Mouse (Mus musculus) intestine, postnatal 0 days (tissue): ENCODE data around the gene Ptpn12. TPM values are rescaled to one million over a fixed set of nuclear protein-coding genes. Genes with fewer than 3 reads are reported as not detected.
"Not testable (repeated sequence)": the region's sequence is repeated elsewhere in the genome, so short reads cannot be mapped to it uniquely, and the experiment has no call there.

Source experiments
- ATAC-seq: fragments of 200-750 bp; cut with Nextera tagmentation; 2 replicates; pipeline ENCODE4 v1.8.0; 2017; ENCODE audit warnings: mild to moderate bottlenecking, moderate TSS enrichment, moderate library complexity
- H3K27ac ChIP-seq: fragments of 300-500 bp; sonication (generic); 2 replicates; pipeline ENCODE4 v1.5.1; 2014; ENCODE audit warnings: mild to moderate bottlenecking, low read depth, low read length, moderate library complexity
- H3K27me3 ChIP-seq: fragments of 300-500 bp; sonication (generic); replicated peaks from 2 replicates; pipeline ENCODE4 v1.6.1; 2014; ENCODE audit warnings: low read length, mixed read lengths; ENCODE audit not compliant: control insufficient read depth, insufficient read depth
- H3K36me3 ChIP-seq: fragments of 300-500 bp; sonication (generic); 2 replicates; pipeline ENCODE4 v1.6.1; 2014; ENCODE audit warnings: mild to moderate bottlenecking, moderate library complexity; ENCODE audit not compliant: control insufficient read depth, insufficient read depth
- H3K4me1 ChIP-seq: fragments of 300-500 bp; sonication (generic); replicated peaks from 2 replicates; pipeline ENCODE4 v1.6.1; 2014; ENCODE audit warnings: antibody characterized with exemption, low read length, mixed read lengths; ENCODE audit not compliant: control insufficient read depth, insufficient read depth
- H3K4me2 ChIP-seq: fragments of 300-500 bp; sonication (generic); replicated peaks from 2 replicates; pipeline ENCODE4 v1.6.1; 2014; ENCODE audit warnings: low read depth, mild to moderate bottlenecking, moderate library complexity
- H3K4me3 ChIP-seq: fragments of 300-500 bp; sonication (generic); 2 replicates; pipeline ENCODE4 v1.5.1; 2014; ENCODE audit warnings: low read depth, low read length
- H3K9ac ChIP-seq: fragments of 300-500 bp; sonication (generic); 2 replicates; pipeline ENCODE4 v1.6.1; 2014; ENCODE audit warnings: mild to moderate bottlenecking, low read depth, low read length
- H3K9me3 ChIP-seq: fragments of 300-500 bp; sonication (generic); 2 replicates; pipeline ENCODE4 v1.6.1; 2016; ENCODE audit warnings: mixed run types; ENCODE audit not compliant: control insufficient read depth
- CTCF ChIP-seq: sonication (generic); IDR thresholded peaks from 2 replicates; pipeline ENCODE4 v1.5.1; 2016; ENCODE audit warnings: low read depth, mild to moderate bottlenecking, control low read depth, antibody characterized with exemption, moderate library complexity
- WGBS: fragments of 180-500 bp; shearing (Covaris S2); extraction: QIAGEN DNeasy Blood & Tissue Kit; methylation state at CpG from one replicate; pipeline ENCODE4 v1.1.7; 2014; 5-methylcytosine and 5-hydroxymethylcytosine counted together
- polyA plus RNA-seq: library from polyadenylated mRNA; unstranded; fragments of >200 nt; fragmentation: Nextera tagmentation; extraction: Ambion mirVana; gene quantifications from 2 replicates; pipeline ENCODE4 v1.2.1, GENCODE M21; 2015

Gene Ptpn12
- polyA plus RNA-seq, 1 experiment from 2014 or later: 12.9 TPM

DNA sequence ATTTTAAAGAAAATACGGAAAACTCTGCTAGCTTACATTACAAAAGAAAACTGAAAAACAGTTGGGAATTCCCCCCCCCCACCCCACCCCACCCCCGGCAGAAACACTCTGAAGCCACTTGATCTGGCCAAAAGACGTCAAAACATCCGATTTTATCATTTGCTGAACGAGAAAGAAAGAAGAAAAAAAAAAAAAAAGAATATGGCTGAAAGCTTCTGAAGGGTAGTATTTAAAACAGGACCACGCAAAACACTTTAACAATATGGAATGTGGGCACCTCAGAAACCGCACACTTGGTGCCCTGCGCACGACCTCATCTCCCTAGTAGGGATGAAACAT lies 105.2 kb downstream of the Ptpn12 start:
- H3K9ac ChIP-seq: peak overlapping the region; percentile 96
- H3K4me1 ChIP-seq: peaks cover 13% of the 10 kb centered on the region
- peak overlapping the region; percentile 98; the same call in 1 of the 2 replicates for H3K27ac ChIP-seq
- no peak for ATAC-seq
- no peaks in the 10 kb centered on the region for H3K27me3 ChIP-seq
- peak overlapping the region; percentile 99 for H3K4me3 ChIP-seq
- H3K9me3 ChIP-seq: no peaks in the 10 kb centered on the region
- TF ChIP-seq CTCF: no peak
- H3K36me3 ChIP-seq: no peaks in the 10 kb centered on the region; the same call in 1 of the 2 replicates
- H3K4me2 ChIP-seq: peak overlapping the region; percentile 68
- under 1% methylated on average over 9 of the region's 9 CpGs for WGBS

DNA sequence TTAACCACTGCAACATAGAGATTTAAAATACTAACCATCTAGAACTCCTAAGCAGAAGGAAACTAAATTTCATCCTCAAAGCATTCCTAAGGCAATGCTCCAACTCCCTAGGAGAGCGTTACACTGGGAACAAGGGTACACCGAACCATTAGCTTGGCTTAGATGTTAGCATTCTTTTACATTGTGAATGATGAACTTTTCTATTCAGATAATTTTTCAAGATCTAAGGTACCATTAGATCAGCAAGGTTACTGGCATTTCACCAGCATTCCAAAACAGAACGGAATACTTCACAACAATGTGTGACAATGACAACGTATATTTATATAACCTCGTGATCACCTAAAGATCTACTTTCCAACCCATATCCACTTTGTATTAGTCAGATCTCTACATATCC lies 105.6 kb downstream of the Ptpn12 start:
- Histone ChIP-seq H3K27me3 (no peaks in the 10 kb centered on the region), H3K9ac (peak overlapping the region; percentile 96), H3K4me2 (peak overlapping the region; percentile 68), H3K4me3 (peak overlapping the region; percentile 99), H3K27ac (no peak overlapping the region), H3K4me1 (peaks cover 13% of the 10 kb centered on the region), H3K9me3 (no peaks in the 10 kb centered on the region), H3K36me3 (no peaks in the 10 kb centered on the region; the same call in 1 of the 2 replicates)
- TF ChIP-seq CTCF: no peak
- no peak for ATAC-seq
- 3% methylated on average over 5 of the region's 5 CpGs for WGBS

DNA sequence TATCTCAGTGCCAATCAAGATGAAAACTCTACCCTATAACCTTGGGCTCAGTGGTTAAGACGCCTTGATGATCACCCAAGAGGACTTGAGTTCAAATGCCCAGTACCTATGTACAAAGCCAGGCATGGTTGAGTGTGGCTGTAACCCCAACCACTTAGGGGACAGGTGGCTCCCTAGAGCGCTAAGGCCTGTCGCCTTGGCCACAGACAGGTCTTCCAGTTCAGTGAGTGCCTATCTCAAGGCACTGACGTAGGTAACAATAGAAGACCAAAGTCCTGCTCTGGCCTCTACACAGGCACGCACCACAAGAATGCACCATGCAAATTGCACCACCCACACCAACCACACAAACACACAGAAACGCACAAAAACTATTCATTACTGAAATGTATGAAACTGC lies 108.8 kb downstream of the Ptpn12 start:
- no peak overlapping the region; the same call in 1 of the 2 replicates for H3K4me2 ChIP-seq
- H3K9me3 ChIP-seq: no peaks in the 10 kb centered on the region
- no peak overlapping the region for H3K27ac ChIP-seq
- WGBS: 58% methylated on average over 6 of the region's 6 CpGs
- H3K27me3 ChIP-seq: no peaks in the 10 kb centered on the region
- no peaks in the 10 kb centered on the region for H3K36me3 ChIP-seq
- H3K4me3 ChIP-seq: no peak overlapping the region
- TF ChIP-seq CTCF: no peak
- ATAC-seq: peak; percentile 55
- no peak overlapping the region for H3K9ac ChIP-seq
- peaks cover 13% of the 10 kb centered on the region for H3K4me1 ChIP-seq

DNA sequence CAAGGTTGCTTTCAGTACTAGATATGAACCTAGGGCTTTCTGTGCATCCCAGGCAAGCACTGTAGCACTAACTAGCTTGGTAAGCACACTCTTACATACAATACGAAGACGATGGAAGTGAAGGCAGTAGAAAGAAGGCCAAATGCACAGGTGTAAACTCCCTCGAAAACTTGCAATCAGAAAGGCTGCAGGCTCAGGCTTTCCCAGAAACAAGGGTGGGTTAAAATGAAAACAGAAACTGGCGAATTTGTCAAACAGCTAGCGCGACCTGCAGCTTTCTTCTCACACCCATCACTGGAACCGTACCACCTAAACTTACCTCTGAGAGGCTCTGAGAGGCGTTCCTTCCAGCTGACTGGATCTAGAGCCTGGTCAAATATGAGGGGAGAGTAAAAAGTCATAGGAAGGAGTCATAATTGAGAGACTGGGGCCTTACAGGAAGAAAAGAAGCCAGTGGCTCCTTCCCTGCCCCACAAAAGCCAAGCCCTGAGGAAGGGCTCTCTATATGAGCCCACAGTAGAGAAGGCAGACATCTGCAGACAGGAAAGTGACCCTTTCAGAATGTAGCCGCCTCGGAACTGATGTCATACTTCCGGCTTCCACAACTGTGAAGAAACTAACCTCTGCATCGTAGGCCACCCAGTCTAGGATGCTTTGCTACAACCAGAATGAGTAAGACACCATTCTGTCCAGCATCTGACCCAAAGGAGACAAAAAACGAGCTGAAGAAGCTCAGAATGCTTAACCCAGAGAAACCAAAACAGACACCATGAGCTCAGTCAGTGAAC lies 110.6 kb downstream of the Ptpn12 start:
- Histone ChIP-seq H3K9ac (no peak overlapping the region), H3K4me2 (0 out of 2 replicates have a peak overlapping the region, but pooled peaks have one; percentile 1), H3K27ac (no peak overlapping the region), H3K4me3 (no peak overlapping the region), H3K27me3 (no peaks in the 10 kb centered on the region), H3K36me3 (no peaks in the 10 kb centered on the region), H3K9me3 (no peaks in the 10 kb centered on the region), H3K4me1 (peaks cover 13% of the 10 kb centered on the region)
- WGBS: 64% methylated on average over 13 of the region's 13 CpGs
- ATAC-seq: no peak
- no peak for TF ChIP-seq CTCF

DNA sequence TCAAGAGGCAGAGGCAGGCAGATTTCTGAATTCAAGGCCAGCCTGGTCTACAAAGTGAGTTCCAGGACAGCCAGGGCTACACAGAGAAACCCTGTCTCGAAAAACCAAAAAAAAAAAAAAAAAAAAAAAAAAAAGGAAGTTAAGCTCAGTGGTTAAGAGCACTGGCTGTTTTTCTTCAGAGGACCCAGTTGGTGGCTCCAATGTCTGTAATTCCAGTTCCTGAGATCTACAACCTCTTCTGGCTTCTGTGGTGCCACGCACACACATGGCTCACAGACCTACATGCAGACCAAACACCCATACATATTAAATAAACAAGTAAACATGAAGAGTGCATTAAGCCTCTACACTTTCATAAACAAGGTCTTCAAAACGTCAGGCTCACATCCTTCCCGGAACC lies 111.9 kb downstream of the Ptpn12 start:
- 75% methylated on average over 3 of the region's 4 CpGs for WGBS
- not testable (repeated sequence) for ATAC-seq, H3K9me3 ChIP-seq, H3K36me3 ChIP-seq, H3K27ac ChIP-seq, H3K4me3 ChIP-seq, H3K9ac ChIP-seq, H3K27me3 ChIP-seq, H3K4me1 ChIP-seq, H3K4me2 ChIP-seq

DNA sequence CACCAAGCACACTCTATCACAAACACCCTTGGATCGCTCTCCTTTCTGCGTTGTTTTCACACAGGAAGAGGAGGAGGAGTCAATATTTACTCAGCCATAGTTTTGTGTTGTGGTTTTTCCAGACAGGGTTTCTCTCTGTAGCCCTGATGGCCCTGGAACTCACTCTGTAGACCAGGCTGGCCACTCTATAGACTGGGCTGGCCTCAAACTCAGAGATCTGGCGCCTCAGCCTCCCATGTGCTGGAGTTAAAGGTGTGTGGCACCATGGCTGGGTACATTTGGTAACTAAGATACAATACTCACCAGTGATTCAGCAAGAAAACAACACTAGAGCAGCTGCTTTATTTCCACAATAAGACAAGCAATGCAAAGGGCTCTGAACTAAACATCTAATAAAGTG lies 113.2 kb downstream of the Ptpn12 start:
- H3K27ac ChIP-seq: no peak overlapping the region
- no peak for TF ChIP-seq CTCF
- no peaks in the 10 kb centered on the region for H3K36me3 ChIP-seq
- H3K9me3 ChIP-seq: no peaks in the 10 kb centered on the region
- H3K9ac ChIP-seq: no peak overlapping the region
- H3K4me2 ChIP-seq: no peak overlapping the region
- no peak for ATAC-seq
- WGBS: 71% methylated on average over 3 of the region's 3 CpGs
- H3K27me3 ChIP-seq: no peaks in the 10 kb centered on the region
- H3K4me1 ChIP-seq: peaks cover 5% of the 10 kb centered on the region
- no peak overlapping the region for H3K4me3 ChIP-seq
